Mouse (Mus musculus) heart, adult 18-20 months (tissue): Measurements from ENCODE around the gene Ankrd11. TPM values are rescaled to one million over a fixed set of nuclear protein-coding genes. Genes with fewer than 3 reads are reported as not detected.
"Not testable (repeated sequence)": the region's sequence is repeated elsewhere in the genome, so short reads cannot be mapped to it uniquely, and the experiment has no call there.

Experiments used
- DNase-seq, 2 experiments: peaks; one replicate each; pipeline ENCODE4 v3.0.0; 2021 to 2022; ENCODE audit warnings: mixed read lengths in 1 of 2
- long read RNA-seq, 2 experiments: library from polyadenylated mRNA; stranded (forward); transcript quantifications; one replicate each; pipeline ENCODE4 v2.0.0; 2021
- total RNA-seq, 2 experiments: library from RNA; stranded (reverse); gene quantifications; 2 replicates each; pipeline ENCODE4 v1.2.3; 2021

Gene Ankrd11
- 10 to 100 TPM; 67.7 to 72.7 TPM for total RNA-seq
- long read RNA-seq, experiment 1, partial matches to known transcripts = 30 of 36 reads
- long read RNA-seq, experiment 1, other reads (novel, unspliced or antisense) = 5 of 36 reads
- long read RNA-seq, experiment 2, partial matches to known transcripts = 11 of 18 reads
- long read RNA-seq, experiment 2, other reads (novel, unspliced or antisense) = 5 of 18 reads

DNA sequence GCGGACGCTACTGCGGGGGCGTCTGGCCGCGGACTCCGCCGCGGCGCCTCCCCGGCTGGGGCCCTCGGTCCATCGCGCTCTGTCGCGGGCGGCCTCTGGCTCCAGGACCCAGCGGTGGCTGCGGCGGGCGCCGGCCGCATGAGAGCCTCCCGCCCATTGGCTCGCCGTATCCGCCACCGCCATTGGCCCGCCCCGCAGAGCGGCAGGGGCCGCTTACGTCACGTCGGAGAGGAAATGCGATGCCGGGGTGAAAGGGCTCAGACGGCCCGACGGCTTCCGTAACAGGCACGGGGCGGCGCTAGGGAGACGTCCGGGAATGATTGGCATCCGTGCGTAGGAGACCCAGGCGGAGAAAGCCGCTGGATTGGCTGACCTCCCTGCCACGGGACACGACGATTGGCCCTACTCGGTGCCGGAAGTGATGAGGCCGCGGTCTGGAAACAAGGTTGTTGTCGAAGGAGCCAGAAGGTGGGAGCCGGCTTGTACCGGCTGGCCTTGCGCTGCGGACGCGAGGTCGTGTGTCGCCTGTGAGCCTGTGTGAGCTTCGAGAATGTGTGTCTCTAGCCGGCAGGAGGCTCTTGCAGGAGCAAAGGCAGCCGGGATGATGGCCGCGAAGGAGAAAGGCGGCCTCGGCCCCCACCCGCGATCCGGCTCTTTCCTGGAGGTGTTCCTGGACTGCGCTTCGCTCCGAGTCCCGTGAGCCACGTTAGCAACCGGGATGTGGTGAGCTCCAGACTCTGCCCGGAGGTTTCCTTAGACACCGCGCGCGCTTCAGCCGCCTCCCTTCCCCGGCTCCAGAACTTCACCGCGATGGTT is at the start of gene Ankrd11:
Gene Ankrd11, minus strand, starts transcription at position 120 of the 816 bp plus-strand sequence.
- DNase-seq = peak; percentile 99 to 100

DNA sequence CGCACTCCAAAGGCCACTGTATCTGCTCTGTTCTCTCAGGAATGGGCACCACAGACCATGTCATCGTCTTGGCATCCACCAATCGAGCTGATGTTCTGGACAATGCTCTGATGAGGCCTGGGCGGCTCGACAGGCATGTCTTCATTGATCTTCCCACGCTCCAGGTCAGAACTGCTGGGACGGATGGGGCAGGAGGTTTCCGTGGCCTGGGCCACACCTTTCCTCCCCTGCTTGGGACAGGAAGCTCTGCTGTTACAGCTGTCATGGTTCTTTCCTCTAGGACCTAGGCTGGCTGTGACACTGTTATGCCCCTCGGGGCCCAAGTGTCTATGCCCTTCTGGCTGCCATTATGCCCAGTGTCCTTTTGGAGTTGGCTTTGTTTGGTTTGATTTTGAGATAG is 45.2 kb upstream of the Ankrd11 start:
- DNase-seq = peak in 1 of 2 experiments; percentile 8

DNA sequence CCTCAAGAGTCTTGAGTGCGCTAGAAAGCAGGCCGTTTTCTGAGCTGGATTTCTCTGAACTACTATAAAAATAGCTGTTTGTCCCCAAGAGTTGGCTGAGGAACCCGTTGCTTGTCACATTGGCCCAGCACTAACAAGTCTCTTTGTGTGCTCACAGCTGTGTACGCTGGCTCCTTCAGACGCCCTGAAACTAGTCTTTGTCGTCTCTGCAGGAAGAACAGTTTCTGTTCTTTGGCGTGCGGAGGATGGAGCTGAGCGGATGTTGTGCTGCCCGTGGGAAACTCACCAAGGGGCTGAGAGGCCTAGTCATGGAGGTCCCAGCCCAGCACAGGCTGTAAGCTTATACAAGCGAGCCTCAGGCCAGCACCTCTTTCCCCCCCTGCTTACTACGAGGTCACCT is 41.5 kb upstream of the Ankrd11 start:
- DNase-seq = no peak

DNA sequence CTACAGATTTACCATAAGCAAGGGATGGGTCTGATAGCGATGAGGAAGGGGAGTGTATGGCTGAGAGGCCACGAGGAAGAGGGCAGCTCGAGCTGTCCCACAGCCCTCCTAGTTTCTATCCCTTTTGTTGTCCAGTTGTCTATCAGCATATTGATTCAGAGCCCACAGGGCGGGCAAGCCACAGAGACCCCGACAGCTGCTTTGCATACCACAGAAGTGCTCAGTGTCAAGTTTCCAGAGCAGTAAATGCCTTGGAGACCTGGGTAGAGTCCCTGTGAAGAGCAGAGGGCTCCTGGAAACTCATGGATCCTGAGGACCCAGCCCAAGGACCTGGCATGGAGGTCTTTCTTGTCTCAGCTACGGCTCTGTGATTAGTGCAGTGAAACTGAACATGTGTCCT is 40.9 kb upstream of the Ankrd11 start:
- DNase-seq = no peak

DNA sequence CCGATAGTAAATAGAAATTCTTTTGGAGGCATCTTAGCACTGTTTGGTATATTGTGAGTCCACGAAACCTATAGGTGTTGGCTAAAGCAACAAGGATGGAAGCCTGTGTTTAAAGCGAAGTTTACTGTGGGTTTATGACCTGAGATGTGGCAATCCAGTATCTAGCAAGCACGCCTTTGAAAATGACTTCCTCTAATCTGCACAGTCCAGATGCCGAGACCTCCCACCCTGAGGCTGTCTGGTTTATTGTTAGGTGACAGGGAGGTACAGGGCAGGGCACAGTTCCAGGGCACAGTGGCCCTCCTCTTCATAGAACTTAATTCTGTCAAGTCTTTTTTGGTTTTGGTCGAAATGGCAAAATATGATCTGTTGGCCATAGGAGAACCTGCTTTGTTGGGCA is 35.1 kb upstream of the Ankrd11 start:
- DNase-seq = no peak

DNA sequence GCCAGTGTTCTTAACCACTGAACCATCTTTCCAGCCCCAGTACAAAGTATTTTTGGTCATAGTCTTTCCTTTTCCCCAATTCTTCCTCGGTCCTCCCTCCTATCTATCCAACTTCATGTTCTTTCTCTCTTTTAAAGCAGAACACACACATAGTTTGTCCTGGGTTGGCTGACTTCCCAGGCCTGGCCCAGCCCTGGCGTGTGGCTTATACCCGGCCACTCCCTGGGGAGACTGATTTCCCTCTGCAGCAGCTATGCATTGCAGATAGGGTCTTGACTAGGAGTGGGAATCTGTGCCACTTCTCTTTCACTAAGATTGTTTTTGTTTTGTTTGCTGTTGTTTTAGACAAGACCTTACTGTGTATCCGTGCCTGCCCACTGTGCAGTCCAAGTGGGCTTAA is 29.1 kb upstream of the Ankrd11 start:
- peak; percentile 45 to 53 for DNase-seq

DNA sequence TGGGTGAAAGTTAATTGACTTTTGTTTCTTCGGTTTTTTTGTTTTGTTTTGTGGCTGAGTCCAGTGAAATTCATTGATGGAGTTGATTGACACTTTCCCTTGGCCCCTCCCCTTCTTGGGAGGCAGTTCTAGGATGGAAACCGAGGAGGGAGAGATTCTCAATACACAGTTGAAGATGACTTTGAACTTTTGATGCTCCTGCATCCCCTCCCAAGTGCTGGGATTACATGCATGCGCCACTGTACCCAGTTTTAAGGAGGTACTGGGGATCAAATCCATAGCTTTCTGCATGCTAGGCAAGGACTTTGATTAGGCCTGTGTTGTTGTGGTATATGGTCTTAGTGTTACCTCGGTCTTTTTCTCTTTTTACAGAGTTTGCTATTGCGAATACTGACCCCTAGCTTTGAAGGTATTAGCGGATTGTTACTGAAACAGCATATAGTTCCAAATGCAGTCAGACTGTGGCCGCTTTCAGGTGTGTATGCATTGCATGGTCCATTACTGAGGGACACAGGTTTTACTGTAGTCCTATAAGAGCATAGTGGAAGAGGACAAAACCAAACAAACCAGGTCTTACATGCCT is 24.1 kb upstream of the Ankrd11 start:
- DNase-seq = no peak

DNA sequence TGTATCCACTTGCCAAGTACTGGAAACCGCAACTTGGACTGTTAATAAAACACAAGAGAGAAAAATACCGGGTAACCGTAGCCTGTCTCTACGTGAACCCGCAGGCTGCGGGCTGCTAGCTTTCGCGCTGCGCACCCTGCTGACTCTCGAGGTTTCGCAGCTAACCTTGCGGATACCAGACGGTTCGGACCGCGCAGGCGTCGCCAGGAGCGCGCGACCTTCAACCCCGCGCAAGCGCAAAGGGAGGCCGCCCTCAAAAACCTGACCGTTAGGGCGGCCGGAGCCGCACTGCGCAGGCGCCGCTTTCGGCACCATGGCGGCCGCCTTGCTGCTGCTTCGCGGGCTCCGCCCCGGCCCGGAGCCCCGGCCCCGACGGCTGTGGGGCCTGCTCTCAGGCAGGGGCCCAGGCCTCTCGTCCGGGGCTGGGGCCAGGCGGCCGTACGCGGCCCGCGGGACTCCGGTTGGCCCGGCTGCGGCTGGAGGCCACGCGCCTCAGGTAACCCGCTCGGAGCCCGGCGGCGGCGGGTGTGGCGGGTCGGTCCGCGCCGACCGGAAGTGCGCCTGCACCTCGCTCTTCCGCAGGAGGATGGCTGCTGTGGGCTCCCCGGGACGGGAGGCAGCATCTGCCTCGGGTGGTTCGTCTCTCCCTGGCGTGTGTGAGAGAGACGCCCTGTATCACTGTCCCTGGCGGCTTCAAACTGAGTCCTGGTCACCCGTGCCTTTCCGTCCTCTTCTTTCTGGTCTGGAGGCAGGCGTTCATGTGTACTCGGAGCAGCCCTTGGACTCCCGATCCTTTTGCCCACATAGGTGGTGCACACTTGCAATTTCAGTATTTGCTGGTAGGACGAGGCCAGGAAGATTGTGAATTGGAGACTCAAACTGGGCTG is 23.4 kb upstream of the Ankrd11 start:
- peak; percentile 96 to 97 for DNase-seq

DNA sequence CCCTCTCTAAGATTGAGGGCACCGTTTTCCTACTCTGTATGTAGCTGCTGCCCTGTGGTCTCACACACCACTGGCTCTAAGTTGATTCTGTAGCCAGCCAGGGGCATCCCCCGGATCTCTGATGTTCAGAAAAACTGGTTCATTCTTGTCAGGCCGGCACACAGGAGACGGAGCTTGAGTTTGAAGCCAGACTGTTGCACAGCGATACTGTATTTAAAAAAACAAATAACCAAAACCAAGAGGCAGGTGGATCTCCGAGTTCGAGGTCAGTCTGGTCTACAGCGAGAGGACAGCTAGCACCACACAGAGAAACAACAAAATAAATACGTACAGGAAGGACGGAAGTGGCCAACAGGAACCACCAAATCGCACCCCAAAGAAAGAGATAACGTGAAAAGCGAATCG is 22.7 kb upstream of the Ankrd11 start:
- DNase-seq = no peak

DNA sequence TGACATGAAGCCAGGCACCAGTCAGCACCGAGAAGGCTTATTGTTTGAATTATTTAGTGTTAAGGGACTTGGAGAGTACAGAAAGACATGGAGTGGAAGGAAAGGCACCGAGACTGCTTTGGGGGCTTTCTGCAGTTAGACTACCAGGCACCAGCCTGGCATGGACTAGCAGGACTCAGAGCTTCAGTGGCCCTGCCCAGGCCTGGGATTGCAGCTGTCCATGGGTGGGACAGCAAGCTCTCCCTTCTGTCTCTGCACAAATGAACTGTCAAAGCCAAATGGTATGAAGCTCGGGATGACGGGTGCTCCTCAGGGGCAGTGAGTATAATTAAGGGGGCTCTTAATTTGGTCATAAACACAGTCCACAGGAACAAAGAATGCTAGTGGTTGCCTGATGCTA is 22.0 kb upstream of the Ankrd11 start:
- DNase-seq = peak in 1 of 2 experiments; percentile 11

DNA sequence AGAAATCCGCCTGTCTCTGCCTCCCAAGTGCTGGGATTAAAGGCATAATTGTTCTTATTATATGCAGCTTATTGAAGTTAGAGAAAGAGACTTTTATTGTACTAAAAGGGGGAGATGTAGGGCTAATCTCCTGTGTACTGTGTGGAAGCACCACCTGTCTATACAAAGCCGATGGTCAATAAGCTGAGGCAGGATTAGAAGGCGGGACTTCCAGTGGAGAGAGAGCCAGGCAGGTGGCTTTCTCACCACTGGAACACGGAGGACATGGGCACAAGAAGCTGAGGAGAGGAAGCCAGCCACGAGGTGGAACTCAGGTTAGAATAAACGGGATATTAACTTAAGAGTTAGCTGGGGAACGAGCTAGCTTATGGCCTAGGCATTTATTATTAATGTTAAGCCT is 20.6 kb upstream of the Ankrd11 start, which contains the start of gene Spg7:
Gene Spg7, plus strand, starts transcription at position 222 of the 400 bp plus-strand sequence.
- DNase-seq = no peak

DNA sequence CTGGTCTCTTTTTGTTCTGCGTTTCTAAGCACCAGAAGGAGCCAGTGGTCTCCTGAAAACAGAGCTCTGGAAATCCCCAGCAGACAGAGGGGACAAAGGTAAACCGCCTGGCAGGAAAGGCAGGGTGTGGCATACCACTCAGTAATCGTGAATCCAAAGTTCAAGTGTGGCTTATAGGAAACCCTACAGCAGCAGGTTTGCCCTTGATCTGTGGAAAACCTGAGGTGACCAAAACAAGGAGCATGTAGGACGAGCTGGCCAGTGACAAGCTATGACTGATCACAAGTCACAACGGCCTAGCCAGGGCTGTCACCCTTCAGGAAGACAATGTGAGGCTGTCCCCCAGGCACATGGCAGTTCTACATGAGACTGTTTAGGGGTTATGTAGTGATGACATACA is 9.4 kb upstream of the Ankrd11 start:
- DNase-seq = no peak

DNA sequence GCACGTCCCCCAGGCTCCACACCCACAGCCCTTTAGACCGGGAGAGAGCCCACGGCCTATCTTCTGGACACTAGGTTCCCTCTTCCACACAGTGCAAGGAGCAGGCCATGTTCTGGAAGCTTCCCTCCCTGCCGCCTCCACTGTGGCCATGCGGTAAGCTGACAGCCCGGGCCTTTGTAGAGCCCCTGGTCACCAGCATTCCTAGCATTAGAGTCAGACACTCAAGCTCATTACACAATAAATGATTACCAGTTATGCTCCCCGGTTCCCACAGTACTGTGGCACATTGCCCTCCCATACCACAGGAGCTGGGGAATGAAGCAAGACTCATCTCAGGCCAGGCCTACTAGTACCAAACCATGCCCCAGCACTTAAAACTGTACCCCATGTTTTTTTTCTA is 6.3 kb upstream of the Ankrd11 start:
- DNase-seq = no peak

DNA sequence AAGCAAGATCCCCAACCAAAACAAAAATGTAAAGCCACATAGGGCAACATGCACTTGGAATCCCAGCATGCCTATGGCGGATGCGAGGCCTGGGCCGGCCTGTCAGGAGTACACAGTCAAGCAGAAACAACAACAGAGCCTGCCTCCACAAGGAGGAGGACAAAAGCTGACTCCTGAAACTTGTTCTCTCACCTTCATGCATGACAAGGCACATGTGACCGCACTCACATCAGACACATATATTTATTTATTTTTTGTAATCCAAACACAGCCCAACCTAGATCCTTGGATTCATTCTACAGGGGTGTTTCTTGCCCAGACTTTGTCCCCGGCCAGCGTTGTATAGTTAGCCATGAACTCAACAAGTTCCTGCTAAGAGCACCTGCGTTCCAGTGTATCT is 5.8 kb upstream of the Ankrd11 start:
- DNase-seq = no peak

DNA sequence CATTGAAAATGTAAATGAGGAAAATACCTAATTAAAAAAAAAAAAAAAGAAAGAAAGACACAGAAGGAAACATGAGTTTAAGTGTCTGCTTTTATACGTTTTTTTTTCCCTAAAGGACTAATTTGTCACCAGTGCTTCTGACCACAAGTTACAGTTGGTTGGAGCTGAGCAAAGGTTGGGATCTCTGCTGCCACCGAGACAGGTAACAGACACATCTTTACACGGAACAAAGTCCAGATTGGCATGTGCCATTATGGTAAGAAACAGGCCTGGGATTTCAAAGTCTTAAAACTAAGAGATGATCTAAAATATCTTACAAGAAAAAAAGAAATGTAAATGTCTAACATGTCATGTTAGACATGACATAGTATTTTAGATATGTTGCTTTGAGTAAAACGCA is 4.6 kb upstream of the Ankrd11 start:
- no peak for DNase-seq

DNA sequence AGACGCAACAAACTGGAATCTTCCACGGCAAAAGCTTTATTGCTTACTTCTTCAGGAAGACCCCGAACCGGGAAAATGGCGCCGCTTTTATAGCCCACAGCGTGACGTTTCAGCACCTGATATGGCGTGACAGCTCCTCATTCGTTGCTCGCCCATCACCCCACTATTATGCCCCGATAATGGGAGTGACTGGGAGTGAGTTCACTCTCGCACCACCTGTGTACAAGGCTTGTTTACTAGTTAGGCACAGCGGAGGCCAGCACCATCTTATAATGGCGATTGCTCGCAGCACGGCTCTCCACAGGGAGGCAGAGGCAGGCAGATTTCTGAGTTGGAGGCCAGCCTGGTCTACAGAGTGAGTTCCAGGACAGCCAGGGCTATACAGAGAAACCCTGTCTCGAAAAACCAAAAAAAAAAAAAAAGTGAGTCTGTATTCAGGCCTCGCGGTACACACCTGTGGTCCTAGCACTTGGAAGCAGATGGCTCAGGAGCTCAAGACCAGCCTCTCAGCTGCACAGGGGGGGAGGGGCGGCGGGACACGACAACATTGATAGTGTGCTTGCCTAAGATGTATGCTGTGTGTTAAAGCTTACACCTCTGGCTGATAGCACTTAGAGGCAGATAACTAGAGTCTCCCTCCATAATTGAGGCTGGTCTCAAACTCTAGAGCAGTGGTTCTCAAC is 2.8 kb upstream of the Ankrd11 start:
- DNase-seq = not testable (repeated sequence)

DNA sequence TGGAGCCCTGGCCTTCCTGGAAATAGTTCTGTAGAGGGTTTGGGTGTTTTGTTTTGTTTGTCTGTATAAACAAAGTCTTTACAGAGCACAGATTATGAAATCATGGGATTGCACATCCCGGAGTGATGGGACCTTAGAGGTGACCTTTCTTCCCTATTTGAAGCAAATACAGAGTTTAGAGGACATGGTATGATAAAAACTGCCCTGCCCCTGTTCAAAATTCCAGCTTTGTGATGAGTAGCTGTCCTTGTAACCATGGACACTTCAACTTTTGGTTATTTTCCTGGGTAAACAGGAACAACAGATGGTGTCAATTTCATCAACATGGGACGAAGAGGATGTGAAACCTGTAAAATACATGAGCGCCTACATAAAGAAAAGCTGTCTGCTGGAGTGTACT is 1.9 kb upstream of the Ankrd11 start:
- DNase-seq = no peak

DNA sequence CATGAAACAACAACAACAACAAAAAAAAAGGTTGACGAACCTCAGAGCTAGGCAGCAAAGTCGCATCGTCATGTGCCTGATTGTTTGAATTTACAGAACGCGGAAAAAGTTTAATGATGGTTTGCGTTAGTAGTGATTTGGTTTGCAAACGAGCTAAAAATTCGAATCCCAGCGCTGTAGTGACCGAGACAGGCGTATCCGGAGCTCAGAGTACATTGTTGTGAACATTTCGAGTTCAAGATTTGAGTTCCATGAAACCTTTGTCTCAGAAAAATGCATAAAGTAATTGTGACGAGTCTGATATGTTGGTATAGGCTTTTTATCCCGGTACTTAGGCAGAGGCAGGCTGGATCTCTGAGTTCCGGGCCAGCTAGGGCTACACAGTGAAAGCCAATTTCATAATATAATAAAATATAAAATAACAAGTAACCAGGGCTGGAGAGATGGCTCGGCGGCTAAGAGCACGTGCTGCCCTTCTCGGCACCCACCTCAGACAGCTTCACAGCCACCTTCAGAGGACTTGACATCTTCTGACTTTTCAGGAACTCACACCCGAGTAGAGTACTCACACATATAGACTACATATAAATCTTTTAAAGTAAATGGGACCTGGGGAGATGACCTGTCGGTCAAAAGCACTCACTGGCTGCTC is 1.0 kb upstream of the Ankrd11 start:
- DNase-seq = no peak

DNA sequence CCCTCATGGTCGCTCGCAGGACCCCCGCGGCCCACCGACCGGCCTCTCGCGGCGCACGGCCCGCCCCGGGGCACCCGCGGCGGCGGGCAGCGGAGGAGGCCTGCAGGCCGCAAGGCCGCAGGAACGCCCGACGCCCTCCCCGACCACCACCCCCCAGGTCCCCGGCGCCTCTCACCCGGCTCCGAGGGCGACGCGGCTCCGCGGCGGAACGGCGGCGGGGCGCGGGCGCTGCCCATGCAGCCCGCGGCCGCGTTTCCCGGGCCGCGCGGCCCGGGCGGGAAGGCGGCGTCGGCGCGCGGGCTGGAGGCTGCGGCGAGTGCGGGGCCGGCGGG is 337 bp downstream of the Ankrd11 start:
- DNase-seq = no peak

DNA sequence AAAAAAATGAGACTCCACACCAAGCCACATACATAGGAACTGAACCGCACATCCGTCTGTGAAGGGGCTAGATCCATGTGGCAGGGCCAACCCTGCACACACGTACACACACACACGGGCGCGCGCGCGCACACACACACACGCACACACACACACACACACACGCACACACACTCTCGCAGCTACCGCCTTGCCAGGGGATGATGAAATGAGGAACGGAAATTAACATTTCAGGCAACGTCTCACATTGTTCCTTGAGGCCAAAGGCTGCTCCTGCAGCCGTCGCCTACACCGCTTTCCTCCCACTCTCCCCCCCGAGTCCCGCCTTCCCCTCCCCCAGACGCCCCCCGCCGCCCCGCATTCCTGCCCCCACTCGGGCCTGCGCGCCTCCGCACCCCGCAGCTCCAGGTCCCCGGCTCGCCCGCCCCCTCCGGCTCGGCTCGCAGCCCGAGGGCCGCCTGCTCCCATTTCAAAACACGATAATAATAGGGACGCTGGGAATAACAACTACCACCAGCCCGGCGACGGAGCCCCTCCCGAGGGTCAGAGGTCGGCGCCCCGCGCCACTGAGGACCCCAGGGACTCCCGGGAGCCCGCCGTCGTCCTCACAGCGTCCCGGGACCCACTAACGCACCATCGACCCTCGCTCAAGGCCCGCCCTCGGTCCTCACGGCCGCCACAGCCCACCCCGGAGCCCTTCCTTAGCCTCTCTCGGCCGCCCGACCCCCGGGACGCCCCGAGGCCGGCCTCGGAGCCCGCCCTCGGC is 886 bp downstream of the Ankrd11 start:
- DNase-seq = peak; percentile 75 to 78
